Mouse (Mus musculus) kidney, embryonic 16.5 days (tissue): ENCODE results near the gene Amz1. TPM values are rescaled to one million over a fixed set of nuclear protein-coding genes. Genes with fewer than 3 reads are reported as not detected.

Experiments used
- ATAC-seq: fragments of 200-750 bp; cut with Nextera tagmentation; 2 replicates; pipeline ENCODE4 v1.8.0; 2017; ENCODE audit warnings: moderate TSS enrichment; ENCODE audit not compliant: low FRiP score, low TSS enrichment
- H3K27ac ChIP-seq: fragments of 300-500 bp; sonication (generic); 2 replicates; pipeline ENCODE4 v1.5.1; 2014; ENCODE audit warnings: low read length
- H3K27me3 ChIP-seq: fragments of 300-500 bp; sonication (generic); 2 replicates; pipeline ENCODE4 v1.6.1; 2014; ENCODE audit warnings: low read length, control low read depth, mixed read lengths; ENCODE audit not compliant: insufficient read depth
- H3K36me3 ChIP-seq: fragments of 300-500 bp; sonication (generic); 2 replicates; pipeline ENCODE4 v1.6.1; 2014; ENCODE audit warnings: low read length, control low read depth, mixed read lengths; ENCODE audit not compliant: insufficient read depth
- H3K4me1 ChIP-seq: fragments of 300-500 bp; sonication (generic); 2 replicates; pipeline ENCODE4 v1.6.1; 2014; ENCODE audit warnings: low read length, control low read depth, mixed read lengths; ENCODE audit not compliant: insufficient read depth
- H3K4me2 ChIP-seq: fragments of 300-500 bp; sonication (generic); replicated peaks from 2 replicates; pipeline ENCODE4 v1.6.1; 2014; ENCODE audit warnings: low read depth, low read length
- H3K4me3 ChIP-seq: fragments of 300-500 bp; sonication (generic); 2 replicates; pipeline ENCODE4 v1.5.1; 2014; ENCODE audit warnings: mild to moderate bottlenecking, low read length
- H3K9ac ChIP-seq: fragments of 300-500 bp; sonication (generic); replicated peaks from 2 replicates; pipeline ENCODE4 v1.6.1; 2014; ENCODE audit warnings: low read length
- H3K9me3 ChIP-seq: fragments of 300-500 bp; sonication (generic); 2 replicates; pipeline ENCODE4 v1.6.1; 2016; ENCODE audit warnings: low read length, control low read depth
- WGBS: fragments of 180-500 bp; shearing (Covaris S2); extraction: QIAGEN DNeasy Blood & Tissue Kit; methylation state at CpG from one replicate; pipeline ENCODE4 v1.1.7; 2014; 5-methylcytosine and 5-hydroxymethylcytosine counted together
- polyA plus RNA-seq: library from polyadenylated mRNA; unstranded; fragments of >200 nt; fragmentation: Nextera tagmentation; extraction: Ambion mirVana; gene quantifications from 2 replicates; pipeline ENCODE4 v1.2.1, GENCODE M21; 2015

The Amz1 gene
- polyA plus RNA-seq, 1 experiment from 2014 or later, result 1.6 TPM

- 58% methylated on average over 9 of the region's 9 CpGs for WGBS
Measured at GRCm38 (mm10) chr5:140776968-140777367, 53.0 kb downstream of the Amz1 start.

GRCm38 (mm10) chr5:140781122-140781521 is 57.2 kb downstream of the Amz1 start:
- Histone ChIP-seq H3K9me3 (no peaks in the 10 kb centered on the region), H3K4me3 (no peak overlapping the region), H3K27me3 (no peaks in the 10 kb centered on the region), H3K36me3 (peaks cover 51% of the 10 kb centered on the region), H3K27ac (no peak overlapping the region), H3K4me2 (no peak overlapping the region), H3K4me1 (peaks cover 14% of the 10 kb centered on the region), H3K9ac (no peak overlapping the region)
- ATAC-seq, result no peak
- 87% methylated on average over 5 of the region's 5 CpGs for WGBS

More at GRCm38 (mm10) chr5:140776968-140777367, 53.0 kb downstream of the Amz1 start:
- Histone ChIP-seq H3K4me2 (no peak overlapping the region), H3K4me3 (no peak overlapping the region), H3K27ac (0 out of 2 replicates have a peak overlapping the region, but pooled peaks have one; percentile 9), H3K36me3 (peaks cover 31% of the 10 kb centered on the region), H3K27me3 (no peaks in the 10 kb centered on the region), H3K9me3 (no peaks in the 10 kb centered on the region), H3K9ac (no peak overlapping the region), H3K4me1 (peaks cover 14% of the 10 kb centered on the region)
- peak; percentile 37; the same call in 1 of the 2 replicates for ATAC-seq

- no peak overlapping the region for H3K9ac ChIP-seq
- WGBS, result 90% methylated on average over 8 of the region's 8 CpGs
- H3K27ac ChIP-seq, result no peak overlapping the region
- no peaks in the 10 kb centered on the region for H3K27me3 ChIP-seq
- H3K36me3 ChIP-seq, result peaks cover 51% of the 10 kb centered on the region
- H3K4me1 ChIP-seq, result peaks cover 21% of the 10 kb centered on the region
- no peak overlapping the region for H3K4me2 ChIP-seq
- ATAC-seq, result no peak
- H3K4me3 ChIP-seq, result no peak overlapping the region
- H3K9me3 ChIP-seq, result no peaks in the 10 kb centered on the region
Measured at GRCm38 (mm10) chr5:140781886-140782572, 58.1 kb downstream of the Amz1 start.

- 88% methylated on average over 4 of the region's 4 CpGs for WGBS
- Histone ChIP-seq H3K9me3 (no peaks in the 10 kb centered on the region), H3K4me3 (no peak overlapping the region), H3K27ac (no peak overlapping the region), H3K4me1 (peaks cover 15% of the 10 kb centered on the region), H3K36me3 (peaks cover 45% of the 10 kb centered on the region), H3K9ac (no peak overlapping the region), H3K4me2 (no peak overlapping the region), H3K27me3 (no peaks in the 10 kb centered on the region)
- no peak for ATAC-seq
Measured at GRCm38 (mm10) chr5:140783577-140783976, 59.6 kb downstream of the Amz1 start.

- no peak overlapping the region for H3K27ac ChIP-seq
- no peak overlapping the region for H3K4me2 ChIP-seq
- WGBS, result 91% methylated on average over 6 of the region's 6 CpGs
- no peaks in the 10 kb centered on the region for H3K27me3 ChIP-seq
- no peak overlapping the region for H3K9ac ChIP-seq
- no peak overlapping the region for H3K4me3 ChIP-seq
- no peak for ATAC-seq
- peaks cover 44% of the 10 kb centered on the region for H3K36me3 ChIP-seq
- no peaks in the 10 kb centered on the region for H3K9me3 ChIP-seq
- H3K4me1 ChIP-seq, result peaks cover 20% of the 10 kb centered on the region
Measured at GRCm38 (mm10) chr5:140784288-140784687, 60.4 kb downstream of the Amz1 start.

GRCm38 (mm10) chr5:140785240-140785872 is 61.4 kb downstream of the Amz1 start:
- Histone ChIP-seq H3K9ac (no peak overlapping the region), H3K27ac (no peak overlapping the region), H3K4me3 (no peak overlapping the region), H3K4me2 (no peak overlapping the region), H3K9me3 (no peaks in the 10 kb centered on the region), H3K4me1 (peaks cover 28% of the 10 kb centered on the region), H3K36me3 (peaks cover 37% of the 10 kb centered on the region), H3K27me3 (no peaks in the 10 kb centered on the region)
- no peak for ATAC-seq
- WGBS, result 85% methylated on average over 13 of the region's 13 CpGs

- Histone ChIP-seq H3K27ac (no peak overlapping the region), H3K36me3 (peaks cover 8% of the 10 kb centered on the region), H3K27me3 (no peaks in the 10 kb centered on the region), H3K9ac (no peak overlapping the region), H3K4me3 (no peak overlapping the region), H3K4me2 (no peak overlapping the region), H3K9me3 (no peaks in the 10 kb centered on the region), H3K4me1 (peaks cover 53% of the 10 kb centered on the region)
- ATAC-seq, result no peak
Measured at GRCm38 (mm10) chr5:140789561-140789960, 65.6 kb downstream of the Amz1 start.

- H3K4me2 ChIP-seq, result no peak overlapping the region
- no peaks in the 10 kb centered on the region for H3K9me3 ChIP-seq
- no peak for ATAC-seq
- 41% methylated on average over 2 of the region's 2 CpGs for WGBS
- no peaks in the 10 kb centered on the region for H3K27me3 ChIP-seq
- H3K4me1 ChIP-seq, result peaks cover 59% of the 10 kb centered on the region
- no peak overlapping the region for H3K9ac ChIP-seq
- no peak overlapping the region for H3K4me3 ChIP-seq
- H3K36me3 ChIP-seq, result no peaks in the 10 kb centered on the region
- H3K27ac ChIP-seq, result peak overlapping the region; percentile 95
Measured at GRCm38 (mm10) chr5:140790392-140790791, 66.5 kb downstream of the Amz1 start.

- Histone ChIP-seq H3K9ac (peak overlapping the region; percentile 47), H3K9me3 (no peaks in the 10 kb centered on the region), H3K27me3 (no peaks in the 10 kb centered on the region), H3K4me2 (0 out of 2 replicates have a peak overlapping the region, but pooled peaks have one; percentile 5), H3K36me3 (no peaks in the 10 kb centered on the region), H3K27ac (peak overlapping the region; percentile 95), H3K4me1 (peaks cover 55% of the 10 kb centered on the region), H3K4me3 (no peak overlapping the region)
- ATAC-seq, result peak; percentile 49
- WGBS, result 53% methylated on average over 9 of the region's 9 CpGs
Measured at GRCm38 (mm10) chr5:140790937-140791877, 67.3 kb downstream of the Amz1 start.
